Mouse (Mus musculus) G1E (cell line): ENCODE results near the gene Shld1.

Experiments used
- CTCF ChIP-seq: IDR thresholded peaks from 2 replicates; pipeline ENCODE4 v1.5.1; 2012; ENCODE audit warnings: low read depth, low read length, inconsistent platforms, mixed read lengths
- GATA1 ChIP-seq: IDR thresholded peaks from 2 replicates; pipeline ENCODE4 v1.6.1; 2012; ENCODE audit warnings: borderline replicate concordance, low read length, inconsistent platforms, mixed read lengths
- POLR2AphosphoS5 ChIP-seq: IDR thresholded peaks from 2 replicates; pipeline ENCODE4 v1.6.1; 2012; ENCODE audit warnings: low read depth, low read length, inconsistent platforms; ENCODE audit not compliant: insufficient replicate concordance
- TAL1 ChIP-seq: conservative IDR thresholded peaks from 2 replicates; pipeline ENCODE4 v1.6.1; 2012; ENCODE audit warnings: low read depth, low read length, inconsistent platforms, mixed read lengths

DNA sequence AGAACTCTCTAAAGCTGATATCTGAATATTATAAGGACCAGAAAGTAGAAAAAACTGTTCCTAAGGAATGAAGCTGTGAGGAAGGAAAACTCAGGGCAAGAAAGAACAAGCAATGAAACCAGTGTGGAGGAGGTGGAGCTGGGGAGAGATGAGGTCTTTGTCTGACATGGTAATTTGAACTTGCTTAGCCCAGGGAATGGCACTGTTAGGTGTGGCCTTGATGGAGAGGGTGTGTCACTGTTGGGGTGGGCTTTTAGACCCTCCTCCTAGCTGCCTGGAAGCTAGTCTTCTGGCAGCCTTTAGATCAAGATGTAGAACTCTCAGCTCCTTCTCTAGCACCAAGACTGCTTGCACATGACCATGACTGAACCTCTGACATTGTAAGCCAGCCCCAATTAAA is 1.7 kb upstream of the Shld1 start:
- TF ChIP-seq CTCF (no peak), POLR2AphosphoS5 (no peak), TAL1 (no peak), GATA1 (no peak)
